Mouse (Mus musculus) embryonic facial prominence, embryonic 12.5 days (tissue): ENCODE data around the gene Znfx1. TPM values are rescaled to one million over a fixed set of nuclear protein-coding genes. Genes with fewer than 3 reads are reported as not detected.

Experiments
- ATAC-seq: fragments of 200-750 bp; cut with Nextera tagmentation; 2 replicates; pipeline ENCODE4 v1.8.0; 2017; ENCODE audit not compliant: insufficient number of reproducible peaks, insufficient read depth, low FRiP score, low TSS enrichment
- H3K27ac ChIP-seq: fragments of 300-500 bp; sonication (generic); 2 replicates; pipeline ENCODE4 v1.5.1; 2016; ENCODE audit warnings: mild to moderate bottlenecking
- H3K27me3 ChIP-seq: fragments of 300-500 bp; sonication (generic); 2 replicates; pipeline ENCODE4 v1.6.1; 2016; ENCODE audit warnings: mild to moderate bottlenecking, moderate library complexity
- H3K36me3 ChIP-seq: fragments of 300-500 bp; sonication (generic); 2 replicates; pipeline ENCODE4 v1.6.1; 2016; ENCODE audit warnings: mild to moderate bottlenecking
- H3K4me1 ChIP-seq: fragments of 300-500 bp; sonication (generic); 2 replicates; pipeline ENCODE4 v1.6.1; 2016
- H3K4me2 ChIP-seq: fragments of 300-500 bp; sonication (generic); replicated peaks from 2 replicates; pipeline ENCODE4 v1.6.1; 2016; ENCODE audit warnings: mild to moderate bottlenecking, moderate library complexity
- H3K4me3 ChIP-seq: fragments of 300-500 bp; sonication (generic); 2 replicates; pipeline ENCODE4 v1.5.1; 2016; ENCODE audit warnings: mild to moderate bottlenecking
- H3K9ac ChIP-seq: fragments of 300-500 bp; sonication (generic); 2 replicates; pipeline ENCODE4 v1.6.1; 2016; ENCODE audit warnings: mild to moderate bottlenecking, moderate library complexity
- H3K9me3 ChIP-seq: fragments of 300-500 bp; sonication (generic); 2 replicates; pipeline ENCODE4 v1.6.1; 2016; ENCODE audit warnings: mild to moderate bottlenecking, moderate library complexity
- WGBS: fragments of 180-500 bp; shearing (Covaris S2); methylation state at CpG from one replicate; pipeline ENCODE4 v1.1.7; 2016; 5-methylcytosine and 5-hydroxymethylcytosine counted together
- polyA plus RNA-seq: library from polyadenylated mRNA; unstranded; fragments of >200 nt; fragmentation: Nextera tagmentation; extraction: Ambion mirVana; gene quantifications from 2 replicates; pipeline ENCODE4 v1.2.1, GENCODE M21; 2016

Znfx1 gene
- polyA plus RNA-seq, 1 experiment from 2014 or later = 7.6 TPM

DNA sequence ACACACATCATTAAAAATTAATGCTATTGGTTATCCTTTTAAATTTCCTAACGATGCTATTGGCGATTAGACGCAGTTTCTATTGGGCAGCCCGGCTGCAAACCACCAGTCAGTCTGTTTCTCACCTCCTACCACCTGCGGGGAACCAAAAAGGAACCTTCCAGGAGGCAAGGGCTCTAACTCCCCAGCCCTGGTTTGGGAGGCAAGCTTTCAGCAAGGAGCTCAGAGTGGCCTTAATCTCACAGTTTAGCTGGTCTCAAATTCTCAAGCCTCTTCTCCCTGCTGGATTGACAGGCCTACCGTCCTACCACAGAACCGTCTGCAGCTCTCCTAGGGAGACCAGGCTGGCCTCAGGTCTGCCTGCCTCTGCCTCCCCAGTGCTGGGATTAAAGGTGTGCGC lies 3.3 kb downstream of the Znfx1 start:
- H3K4me3 ChIP-seq = no peak overlapping the region
- no peak overlapping the region for H3K9ac ChIP-seq
- H3K4me1 ChIP-seq = peaks cover 18% of the 10 kb centered on the region
- WGBS = 55% methylated on average over 8 of the region's 8 CpGs
- H3K27ac ChIP-seq = no peak overlapping the region
- ATAC-seq = no peak
- H3K4me2 ChIP-seq = no peak overlapping the region
- H3K27me3 ChIP-seq = no peaks in the 10 kb centered on the region
- peaks cover 40% of the 10 kb centered on the region for H3K36me3 ChIP-seq
- H3K9me3 ChIP-seq = no peaks in the 10 kb centered on the region

DNA sequence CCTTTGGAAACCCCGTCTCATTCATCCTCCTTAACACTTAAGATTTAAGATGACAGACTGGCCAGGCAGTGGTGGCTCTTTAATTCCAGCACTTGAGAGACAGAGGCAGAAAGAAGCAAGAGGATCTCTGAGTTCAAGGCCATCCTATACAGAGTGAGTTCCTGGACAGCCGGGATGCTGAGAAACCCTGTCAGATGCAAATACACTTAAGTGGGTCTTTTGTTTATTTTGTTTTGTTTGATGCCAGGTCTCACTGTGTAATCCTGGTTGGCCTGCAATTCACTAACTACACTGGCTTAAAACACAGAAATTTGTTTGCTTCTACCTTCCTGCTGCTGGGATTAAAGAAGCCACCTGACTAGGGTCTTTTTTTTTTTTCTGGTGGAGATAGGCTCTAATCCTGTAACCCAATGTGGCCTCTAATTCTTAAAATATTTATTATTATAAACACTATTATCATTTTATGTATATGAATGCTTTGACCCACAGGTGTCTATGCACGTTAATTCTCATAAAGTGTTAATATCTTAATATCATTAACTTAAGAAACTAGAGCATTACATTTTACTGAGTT lies 3.9 kb downstream of the Znfx1 start:
- no peaks in the 10 kb centered on the region for H3K27me3 ChIP-seq
- H3K4me1 ChIP-seq = peaks cover 18% of the 10 kb centered on the region
- no peak overlapping the region for H3K9ac ChIP-seq
- H3K27ac ChIP-seq = no peak overlapping the region
- H3K36me3 ChIP-seq = peaks cover 44% of the 10 kb centered on the region
- no peak overlapping the region for H3K4me3 ChIP-seq
- no peaks in the 10 kb centered on the region for H3K9me3 ChIP-seq
- WGBS = 62% methylated on average over 3 of the region's 3 CpGs
- no peak overlapping the region for H3K4me2 ChIP-seq
- ATAC-seq = no peak

GRCm38 (mm10) chr2:167058201-167058600 lies 4.6 kb downstream of the Znfx1 start:
- Histone ChIP-seq H3K9ac (no peak overlapping the region), H3K27me3 (no peaks in the 10 kb centered on the region), H3K36me3 (peaks cover 44% of the 10 kb centered on the region), H3K27ac (no peak overlapping the region), H3K4me1 (peaks cover 18% of the 10 kb centered on the region), H3K4me2 (no peak overlapping the region), H3K4me3 (no peak overlapping the region), H3K9me3 (no peaks in the 10 kb centered on the region)
- WGBS = 31% methylated on average over 3 of the region's 3 CpGs
- ATAC-seq = no peak

- ATAC-seq = no peak
- H3K36me3 ChIP-seq = peaks cover 52% of the 10 kb centered on the region
- no peaks in the 10 kb centered on the region for H3K9me3 ChIP-seq
- H3K4me1 ChIP-seq = peaks cover 17% of the 10 kb centered on the region
- WGBS = 93% methylated on average over 5 of the region's 5 CpGs
- no peak overlapping the region for H3K4me3 ChIP-seq
- no peak overlapping the region for H3K4me2 ChIP-seq
- no peaks in the 10 kb centered on the region for H3K27me3 ChIP-seq
- no peak overlapping the region for H3K9ac ChIP-seq
- no peak overlapping the region for H3K27ac ChIP-seq
Measured at GRCm38 (mm10) chr2:167056942-167057323, 5.9 kb downstream of the Znfx1 start.

- H3K9ac ChIP-seq = no peak overlapping the region
- H3K27ac ChIP-seq = no peak overlapping the region
- H3K4me2 ChIP-seq = no peak overlapping the region
- ATAC-seq = no peak
- no peaks in the 10 kb centered on the region for H3K27me3 ChIP-seq
- H3K4me3 ChIP-seq = no peak overlapping the region
- 94% methylated on average over 15 of the region's 15 CpGs for WGBS
- peaks cover 57% of the 10 kb centered on the region for H3K36me3 ChIP-seq
- H3K9me3 ChIP-seq = no peaks in the 10 kb centered on the region
- H3K4me1 ChIP-seq = peaks cover 12% of the 10 kb centered on the region
Measured at GRCm38 (mm10) chr2:167056210-167056941, 6.4 kb downstream of the Znfx1 start.

- Histone ChIP-seq H3K27me3 (no peaks in the 10 kb centered on the region), H3K4me1 (peaks cover 9% of the 10 kb centered on the region; the same call in 1 of the 2 replicates), H3K9me3 (no peaks in the 10 kb centered on the region), H3K36me3 (peaks cover 62% of the 10 kb centered on the region), H3K4me3 (no peak overlapping the region), H3K4me2 (no peak overlapping the region), H3K9ac (no peak overlapping the region), H3K27ac (no peak overlapping the region)
- no peak for ATAC-seq
- WGBS = 92% methylated on average over 15 of the region's 15 CpGs
Measured at GRCm38 (mm10) chr2:167055386-167055785, 7.4 kb downstream of the Znfx1 start.

DNA sequence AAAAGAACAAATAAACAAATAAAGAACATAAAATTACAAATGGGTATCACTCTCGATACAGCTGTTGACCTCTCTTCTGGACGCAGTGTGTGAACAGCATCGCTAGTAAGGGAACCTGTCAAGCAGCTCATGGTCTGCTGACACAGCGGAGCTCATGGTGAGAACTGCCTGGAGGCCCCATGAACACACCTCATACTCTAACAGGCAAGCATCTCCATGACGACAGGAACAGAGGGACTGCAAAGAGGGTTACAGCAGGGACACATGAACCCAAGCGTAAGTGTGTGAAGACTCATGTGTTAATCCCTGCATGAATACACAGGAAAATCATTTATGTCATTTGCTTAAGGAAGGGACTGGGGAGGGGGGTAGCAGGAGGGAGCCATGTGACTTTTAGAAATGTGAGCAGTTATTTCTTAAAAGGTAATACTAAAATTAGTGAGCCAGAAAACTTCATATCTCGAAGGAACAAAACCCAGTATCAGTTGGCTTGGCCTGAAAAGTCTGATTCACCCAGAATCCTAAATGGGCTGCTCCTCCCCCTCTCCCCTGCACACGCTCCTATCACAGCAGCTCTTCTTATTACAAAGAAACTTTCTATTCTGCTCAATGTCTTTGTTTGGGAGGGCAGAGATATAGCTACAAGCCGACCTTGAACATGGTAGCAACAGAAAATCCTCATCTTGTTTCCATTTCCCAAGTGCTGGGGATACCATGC lies 9.5 kb downstream of the Znfx1 start:
- no peaks in the 10 kb centered on the region for H3K27me3 ChIP-seq
- peaks cover 75% of the 10 kb centered on the region for H3K36me3 ChIP-seq
- no peaks in the 10 kb centered on the region for H3K4me1 ChIP-seq
- H3K4me3 ChIP-seq = no peak overlapping the region
- no peaks in the 10 kb centered on the region for H3K9me3 ChIP-seq
- ATAC-seq = no peak
- no peak overlapping the region for H3K9ac ChIP-seq
- whole genome bisulfite sequencing = 79% methylated on average over 9 of the region's 9 CpGs
- 0 out of 2 replicates have a peak overlapping the region, but pooled peaks have one; percentile 17 for H3K27ac ChIP-seq
- H3K4me2 ChIP-seq = no peak overlapping the region

DNA sequence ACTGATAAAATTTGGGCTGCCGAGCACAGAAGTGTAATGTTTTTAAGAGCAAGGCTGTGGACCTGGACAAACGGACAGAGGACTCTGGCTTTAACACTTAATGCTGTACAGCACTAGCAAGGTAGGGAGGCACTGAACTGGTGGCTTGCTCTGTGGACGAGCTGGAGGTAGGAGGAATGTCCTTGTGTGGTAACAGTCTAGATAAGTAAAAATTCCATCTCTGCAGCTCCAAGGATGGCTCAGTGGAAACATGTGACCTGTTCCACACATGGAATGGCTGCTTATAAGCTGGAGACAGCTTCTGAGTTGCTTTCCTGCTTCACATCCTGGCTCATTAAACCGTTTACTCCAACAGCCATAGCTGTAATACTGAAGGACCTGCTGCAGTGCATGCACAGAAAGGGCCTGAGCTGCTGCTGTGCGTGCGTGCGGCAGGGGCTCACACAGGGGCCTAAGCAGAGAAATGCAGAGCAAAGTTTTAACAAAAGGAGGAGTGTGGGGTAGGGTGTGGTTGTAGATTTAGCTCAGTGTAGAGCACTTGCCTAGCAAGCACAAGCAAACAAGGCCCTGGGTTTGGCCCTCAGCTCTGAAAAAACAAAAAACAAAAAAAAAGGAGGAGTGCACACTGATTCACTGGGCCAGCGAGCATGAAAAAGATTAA lies 14.0 kb downstream of the Znfx1 start:
- H3K36me3 ChIP-seq = peaks cover 73% of the 10 kb centered on the region
- ATAC-seq = no peak
- H3K9ac ChIP-seq = no peak overlapping the region
- no peaks in the 10 kb centered on the region for H3K4me1 ChIP-seq
- 89% methylated on average over 8 of the region's 8 CpGs for WGBS
- no peak overlapping the region for H3K4me3 ChIP-seq
- no peak overlapping the region for H3K27ac ChIP-seq
- H3K9me3 ChIP-seq = no peaks in the 10 kb centered on the region
- no peaks in the 10 kb centered on the region for H3K27me3 ChIP-seq
- H3K4me2 ChIP-seq = no peak overlapping the region

GRCm38 (mm10) chr2:167048223-167048622 lies 14.6 kb downstream of the Znfx1 start:
- Histone ChIP-seq H3K9me3 (no peaks in the 10 kb centered on the region), H3K27ac (no peak overlapping the region), H3K27me3 (no peaks in the 10 kb centered on the region), H3K4me2 (no peak overlapping the region), H3K4me3 (no peak overlapping the region), H3K9ac (no peak overlapping the region), H3K4me1 (no peaks in the 10 kb centered on the region), H3K36me3 (peaks cover 78% of the 10 kb centered on the region)
- WGBS = 93% methylated on average over 10 of the region's 10 CpGs
- no peak for ATAC-seq

- H3K9me3 ChIP-seq = no peaks in the 10 kb centered on the region
- ATAC-seq = no peak
- no peak overlapping the region for H3K27ac ChIP-seq
- no peak overlapping the region for H3K4me3 ChIP-seq
- peaks cover 88% of the 10 kb centered on the region for H3K36me3 ChIP-seq
- H3K9ac ChIP-seq = no peak overlapping the region
- H3K27me3 ChIP-seq = no peaks in the 10 kb centered on the region
- H3K4me1 ChIP-seq = no peaks in the 10 kb centered on the region
- WGBS = 89% methylated on average over 12 of the region's 12 CpGs
- H3K4me2 ChIP-seq = no peak overlapping the region
Measured at GRCm38 (mm10) chr2:167043400-167044121, 19.3 kb downstream of the Znfx1 start.

DNA sequence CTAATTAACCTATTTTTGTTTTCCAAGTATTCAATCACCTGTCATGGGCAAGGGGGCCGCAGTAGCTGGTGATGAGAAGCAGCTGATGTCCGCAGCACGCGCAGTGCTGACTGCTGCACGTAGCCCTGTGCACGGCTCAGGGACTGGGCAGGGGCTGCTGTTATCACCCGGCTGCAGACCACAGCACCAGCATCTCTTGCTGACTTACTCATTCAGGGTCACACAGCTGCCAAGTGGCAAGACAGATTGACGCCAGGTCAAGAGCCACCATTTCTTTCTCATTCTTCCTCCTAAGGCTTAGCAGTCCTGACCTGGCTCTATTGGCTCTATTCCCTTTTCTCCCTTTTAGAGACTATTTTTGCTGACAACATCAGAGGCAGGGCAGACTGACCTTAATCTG lies 23.4 kb downstream of the Znfx1 start:
- Histone ChIP-seq H3K9me3 (no peaks in the 10 kb centered on the region), H3K4me1 (no peaks in the 10 kb centered on the region), H3K4me3 (no peak overlapping the region), H3K9ac (no peak overlapping the region), H3K27ac (no peak overlapping the region), H3K36me3 (peaks cover 96% of the 10 kb centered on the region), H3K27me3 (no peaks in the 10 kb centered on the region), H3K4me2 (no peak overlapping the region)
- WGBS = 92% methylated on average over 8 of the region's 8 CpGs
- ATAC-seq = no peak
